Mouse (Mus musculus): ENCODE measurements at regions not wholly inside any gene's neighbourhood (a gene's known extent, or its start where the extent isn't known, plus 50 kb on each side); places are given as distances from the start of the nearest gene placed in this dataset.

- H3K4me3 ChIP-seq (ENCODE audit: low read depth, low read length): no peak overlapping the region
- H3K9me3 ChIP-seq (ENCODE audit: low read length): no peaks in the 10 kb centered on the region
- H3K9ac ChIP-seq (replicated peaks; ENCODE audit: low read depth): no peak overlapping the region
- H3K4me2 ChIP-seq (replicated peaks; ENCODE audit: low read depth, low read length): no peak overlapping the region
- H3K27me3 ChIP-seq (replicated peaks; ENCODE audit: insufficient read depth, low read length): no peaks in the 10 kb centered on the region
- TF ChIP-seq EP300 (IDR thresholded peaks at IDR 0.05) (no peak), CTCF (IDR thresholded peaks at IDR 0.05) (no peak)
- ATAC-seq: no peak
- no peaks in the 10 kb centered on the region for H3K36me3 ChIP-seq (ENCODE audit: insufficient read depth, low read length)
- H3K4me1 ChIP-seq (ENCODE audit: insufficient read depth, low read depth, low read length): no peaks in the 10 kb centered on the region
- WGBS: 48% methylated on average over 1 of the region's 1 CpGs
- no peak overlapping the region for H3K27ac ChIP-seq (ENCODE audit: low read length)
- no peak for DNase-seq (ENCODE audit: low spot score)
These were observed 130.7 kb upstream of the Gprin3 start for GRCm38 (mm10) chr6:59556668-59557310.

GRCm38 (mm10) chr6:59537025-59537424, 110.9 kb upstream of the Gprin3 start:
- Histone ChIP-seq H3K4me1 (ENCODE audit: insufficient read depth, low read depth, low read length) (no peaks in the 10 kb centered on the region), H3K36me3 (ENCODE audit: insufficient read depth, low read length) (no peaks in the 10 kb centered on the region), H3K27me3 (replicated peaks; ENCODE audit: insufficient read depth, low read length) (no peaks in the 10 kb centered on the region), H3K4me2 (replicated peaks; ENCODE audit: low read depth, low read length) (no peak overlapping the region), H3K9me3 (ENCODE audit: low read length) (no peaks in the 10 kb centered on the region), H3K4me3 (ENCODE audit: low read depth, low read length) (no peak overlapping the region), H3K9ac (replicated peaks; ENCODE audit: low read depth) (no peak overlapping the region), H3K27ac (ENCODE audit: low read length) (no peak overlapping the region)
- 56% methylated on average over 2 of the region's 2 CpGs for WGBS
- no peak for TF ChIP-seq EP300 (IDR thresholded peaks at IDR 0.05)
- no peak for TF ChIP-seq CTCF (IDR thresholded peaks at IDR 0.05)
- no peak for ATAC-seq
- DNase-seq (ENCODE audit: low spot score): no peak

- no peak overlapping the region for H3K27ac ChIP-seq (ENCODE audit: low read length)
- H3K36me3 ChIP-seq (ENCODE audit: insufficient read depth, low read length): no peaks in the 10 kb centered on the region
- H3K27me3 ChIP-seq (replicated peaks; ENCODE audit: insufficient read depth, low read length): no peaks in the 10 kb centered on the region
- H3K9ac ChIP-seq (replicated peaks; ENCODE audit: low read depth): no peak overlapping the region
- no peak overlapping the region for H3K4me2 ChIP-seq (replicated peaks; ENCODE audit: low read depth, low read length)
- no peaks in the 10 kb centered on the region for H3K9me3 ChIP-seq (ENCODE audit: low read length)
- DNase-seq (ENCODE audit: low spot score) (no peak), ATAC-seq (no peak)
- TF ChIP-seq EP300 (IDR thresholded peaks at IDR 0.05) (no peak), CTCF (IDR thresholded peaks at IDR 0.05) (no peak)
- no peak overlapping the region for H3K4me3 ChIP-seq (ENCODE audit: low read depth, low read length)
- WGBS: 59% methylated on average over 1 of the region's 1 CpGs
- no peaks in the 10 kb centered on the region for H3K4me1 ChIP-seq (ENCODE audit: insufficient read depth, low read depth, low read length)
These were observed 98.8 kb upstream of the Gprin3 start for GRCm38 (mm10) chr6:59524940-59525265.

GRCm38 (mm10) chr6:59524095-59524939, 98.2 kb upstream of the Gprin3 start:
- no peak overlapping the region for H3K4me2 ChIP-seq (replicated peaks; ENCODE audit: low read depth, low read length)
- no peaks in the 10 kb centered on the region for H3K9me3 ChIP-seq (ENCODE audit: low read length)
- H3K27ac ChIP-seq (ENCODE audit: low read length): no peak overlapping the region
- ATAC-seq (no peak), DNase-seq (ENCODE audit: low spot score) (no peak)
- no peaks in the 10 kb centered on the region for H3K27me3 ChIP-seq (replicated peaks; ENCODE audit: insufficient read depth, low read length)
- H3K36me3 ChIP-seq (ENCODE audit: insufficient read depth, low read length): no peaks in the 10 kb centered on the region
- H3K9ac ChIP-seq (replicated peaks; ENCODE audit: low read depth): no peak overlapping the region
- 83% methylated on average over 1 of the region's 1 CpGs for WGBS
- no peaks in the 10 kb centered on the region for H3K4me1 ChIP-seq (ENCODE audit: insufficient read depth, low read depth, low read length)
- no peak for TF ChIP-seq CTCF (IDR thresholded peaks at IDR 0.05)
- no peak for TF ChIP-seq EP300 (IDR thresholded peaks at IDR 0.05)
- no peak overlapping the region for H3K4me3 ChIP-seq (ENCODE audit: low read depth, low read length)

DNA sequence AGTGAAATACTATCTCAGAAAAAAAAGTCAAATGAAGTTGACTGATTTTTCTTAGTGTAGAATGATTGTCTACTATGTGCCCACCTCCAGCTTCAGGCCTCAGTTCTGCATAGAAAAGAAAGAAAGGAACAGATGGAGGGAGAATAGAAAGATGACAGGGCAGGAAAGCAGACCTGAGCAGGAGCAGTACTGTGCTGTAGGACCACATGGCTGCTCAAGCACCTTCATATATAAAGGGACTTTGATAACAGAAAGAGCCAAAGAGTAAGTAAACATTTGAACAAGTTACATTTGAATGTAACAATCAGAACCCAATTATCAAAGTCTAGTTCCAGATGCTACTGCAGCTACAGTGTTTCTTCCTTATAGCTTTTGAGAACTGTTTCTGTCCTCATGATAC, 96.9 kb upstream of the Gprin3 start:
- DNase-seq (ENCODE audit: low spot score) (no peak), ATAC-seq (no peak)
- H3K4me1 ChIP-seq (ENCODE audit: insufficient read depth, low read depth, low read length): no peaks in the 10 kb centered on the region
- no peak overlapping the region for H3K4me2 ChIP-seq (replicated peaks; ENCODE audit: low read depth, low read length)
- H3K4me3 ChIP-seq (ENCODE audit: low read depth, low read length): no peak overlapping the region
- H3K9me3 ChIP-seq (ENCODE audit: low read length): no peaks in the 10 kb centered on the region
- H3K9ac ChIP-seq (replicated peaks; ENCODE audit: low read depth): no peak overlapping the region
- H3K27ac ChIP-seq (ENCODE audit: low read length): no peak overlapping the region
- TF ChIP-seq CTCF (IDR thresholded peaks at IDR 0.05) (no peak), EP300 (IDR thresholded peaks at IDR 0.05) (no peak)
- H3K36me3 ChIP-seq (ENCODE audit: insufficient read depth, low read length): no peaks in the 10 kb centered on the region
- H3K27me3 ChIP-seq (replicated peaks; ENCODE audit: insufficient read depth, low read length): no peaks in the 10 kb centered on the region

GRCm38 (mm10) chr6:59500818-59501217, 74.7 kb upstream of the Gprin3 start:
- no peak overlapping the region for H3K4me2 ChIP-seq (replicated peaks; ENCODE audit: low read depth, low read length)
- peak; percentile 45 for TF ChIP-seq CTCF (IDR thresholded peaks at IDR 0.05)
- TF ChIP-seq EP300 (IDR thresholded peaks at IDR 0.05): no peak
- no peaks in the 10 kb centered on the region for H3K4me1 ChIP-seq (ENCODE audit: insufficient read depth, low read depth, low read length)
- 29% methylated on average over 1 of the region's 1 CpGs for WGBS
- H3K27me3 ChIP-seq (replicated peaks; ENCODE audit: insufficient read depth, low read length): no peaks in the 10 kb centered on the region
- no peak overlapping the region for H3K4me3 ChIP-seq (ENCODE audit: low read depth, low read length)
- no peaks in the 10 kb centered on the region for H3K36me3 ChIP-seq (ENCODE audit: insufficient read depth, low read length)
- DNase-seq (ENCODE audit: low spot score) (no peak), ATAC-seq (no peak)
- no peak overlapping the region for H3K27ac ChIP-seq (ENCODE audit: low read length)
- H3K9me3 ChIP-seq (ENCODE audit: low read length): no peaks in the 10 kb centered on the region
- no peak overlapping the region for H3K9ac ChIP-seq (replicated peaks; ENCODE audit: low read depth)

Data from lung, postnatal 0 days (tissue).